Mouse (Mus musculus) myocyte (in vitro differentiated cells): Measurements from ENCODE around the gene Rab3il1.

Source experiments
- CEBPB ChIP-seq: IDR thresholded peaks from 2 replicates; pipeline ENCODE4 v1.6.1; 2011; ENCODE audit warnings: mild to moderate bottlenecking, moderate library complexity; ENCODE audit not compliant: poor library complexity, insufficient read depth, severe bottlenecking
- E2F4 ChIP-seq: IDR thresholded peaks from one replicate; pipeline ENCODE4 v1.6.1; 2011; ENCODE audit warnings: mild to moderate bottlenecking, control low read depth, moderate library complexity; ENCODE audit not compliant: insufficient read depth
- MAX ChIP-seq: IDR thresholded peaks from one replicate; pipeline ENCODE4 v1.6.1; 2011; ENCODE audit warnings: low read depth, mild to moderate bottlenecking, control low read depth
- MYOD1 ChIP-seq, 3 experiments: IDR thresholded peaks; one replicate each; pipeline ENCODE4 v1.6.1; 2011; ENCODE audit warnings: control low read depth in 2 of 3, low read depth in 2 of 3, mild to moderate bottlenecking in 2 of 3, moderate library complexity in 1 of 3; ENCODE audit not compliant: insufficient read length in 2 of 3, control insufficient read depth in 1 of 3
- MYOG ChIP-seq, 3 experiments: IDR thresholded peaks; one replicate each; pipeline ENCODE4 v1.6.1; 2011; ENCODE audit warnings: control low read depth in 2 of 3, low read depth in 2 of 3, mild to moderate bottlenecking in 2 of 3; ENCODE audit not compliant: insufficient read length in 2 of 3, control insufficient read depth in 1 of 3, insufficient read depth in 1 of 3
- POLR2A ChIP-seq: IDR thresholded peaks from one replicate; pipeline ENCODE4 v1.6.1; 2011; ENCODE audit warnings: low read depth, mild to moderate bottlenecking, control low read depth, moderate library complexity; ENCODE audit not compliant: insufficient read length
- POLR2AphosphoS2 ChIP-seq: IDR thresholded peaks from one replicate; pipeline ENCODE4 v1.6.1; 2011; ENCODE audit warnings: low read depth, control low read depth; ENCODE audit not compliant: insufficient read length
- REST ChIP-seq: IDR thresholded peaks from one replicate; pipeline ENCODE4 v1.6.1; 2011; ENCODE audit warnings: mild to moderate bottlenecking, control low read depth, moderate library complexity; ENCODE audit not compliant: insufficient read depth, insufficient read length
- SRF ChIP-seq: IDR thresholded peaks from one replicate; pipeline ENCODE4 v1.6.1; 2011; ENCODE audit warnings: low read depth; ENCODE audit not compliant: control insufficient read depth, insufficient read length
- TCF12 ChIP-seq: IDR thresholded peaks from one replicate; pipeline ENCODE4 v1.6.1; 2011; ENCODE audit warnings: mild to moderate bottlenecking, control low read depth; ENCODE audit not compliant: poor library complexity, insufficient read depth, severe bottlenecking
- TCF3 ChIP-seq: IDR thresholded peaks from one replicate; pipeline ENCODE4 v1.6.1; 2011; ENCODE audit warnings: low read depth, control low read depth; ENCODE audit not compliant: insufficient read length
- USF1 ChIP-seq: IDR thresholded peaks from one replicate; pipeline ENCODE4 v1.6.1; 2011; ENCODE audit warnings: low read depth, mild to moderate bottlenecking, control low read depth, moderate library complexity

GRCm38 (mm10) chr19:10013348-10013747 is 11.9 kb downstream of the Rab3il1 start:
- no peak for TF ChIP-seq POLR2A
- TF ChIP-seq USF1 = no peak
- TF ChIP-seq MYOG (IDR thresholded peaks at IDR 0.05; ENCODE audit: control insufficient read depth in 1 of 3, insufficient read depth in 1 of 3, insufficient read length in 2 of 3, low read depth in 2 of 3) = peak in 1 of 3 experiments; percentile 39
- no peak for TF ChIP-seq TCF3
- TF ChIP-seq E2F4 = no peak
- no peak for TF ChIP-seq POLR2AphosphoS2
- peak in 1 of 3 experiments; percentile 44 for TF ChIP-seq MYOD1 (IDR thresholded peaks at IDR 0.05; ENCODE audit: control insufficient read depth in 1 of 3, insufficient read length in 2 of 3, low read depth in 2 of 3)
- no peak for TF ChIP-seq REST
- TF ChIP-seq TCF12 = no peak
- TF ChIP-seq MAX = no peak
- TF ChIP-seq SRF = no peak
- no peak for TF ChIP-seq CEBPB
